Mouse (Mus musculus) cerebellum, adult 2 months (tissue): ENCODE data around the gene Smug1.

Experiments
- CTCF ChIP-seq: fragments of 200-500 bp; IDR thresholded peaks from 2 replicates; pipeline ENCODE4 v1.5.1; 2011; ENCODE audit warnings: low read depth, mild to moderate bottlenecking, control low read depth, low read length, moderate library complexity, borderline replicate concordance; ENCODE audit not compliant: insufficient read depth
- POLR2A ChIP-seq: fragments of 200-500 bp; IDR thresholded peaks from 2 replicates; pipeline ENCODE4 v1.6.1; 2011; ENCODE audit warnings: low read length, control low read depth, borderline replicate concordance; ENCODE audit not compliant: insufficient read depth

- TF ChIP-seq CTCF = no peak
- no peak for TF ChIP-seq POLR2A
These were observed 23.2 kb upstream of the Smug1 start for GRCm38 (mm10) chr15:103190083-103190482.
